Mouse (Mus musculus): ENCODE results near the gene Pcbd2. TPM values are rescaled to one million over a fixed set of nuclear protein-coding genes. Genes with fewer than 3 reads are reported as not detected.
"Not testable (repeated sequence)": the region's sequence is repeated elsewhere in the genome, so short reads cannot be mapped to it uniquely, and the experiment has no call there.

Pcbd2 gene
- polyA plus RNA-seq (2016; fragmentation: Nextera tagmentation; extraction: Ambion mirVana) = 30.4 and 34.3 TPM in 2 replicates

DNA sequence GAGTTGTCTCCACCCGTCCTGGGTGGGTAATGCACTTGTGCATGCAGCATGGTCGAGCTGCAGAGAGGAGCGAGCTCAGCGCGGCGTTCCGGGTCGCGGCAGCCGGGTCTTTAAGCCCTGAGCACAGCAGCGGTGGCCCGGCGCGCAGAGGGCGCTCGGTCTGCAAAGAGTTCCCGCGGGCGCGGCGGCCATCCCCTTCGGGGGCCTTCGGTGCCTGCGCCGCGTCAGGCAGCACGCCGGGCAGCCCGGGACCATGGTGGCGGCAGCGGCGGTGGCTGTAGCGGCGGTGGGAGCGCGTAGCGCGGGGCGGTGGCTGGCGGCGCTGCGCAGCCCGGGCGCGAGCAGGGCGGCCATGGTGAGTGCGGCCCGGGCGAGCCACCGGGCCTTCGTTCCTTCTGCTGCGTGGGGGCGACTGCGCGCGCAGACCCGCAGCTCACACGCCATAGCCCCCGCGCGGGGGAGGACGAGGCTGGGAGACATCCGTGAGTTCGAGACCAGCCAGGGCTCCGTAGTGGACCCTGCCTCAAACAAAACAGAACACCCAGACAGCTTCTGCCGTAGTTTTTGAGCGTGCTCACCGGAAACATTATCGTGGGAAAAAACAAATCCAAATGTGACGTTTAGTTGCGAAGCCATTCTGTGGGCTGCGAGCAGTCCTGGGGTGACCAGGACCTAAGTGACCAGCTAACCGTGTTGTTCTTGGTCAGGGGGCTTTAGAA, at the start of gene Pcbd2:
Gene Pcbd2, plus strand, starts transcription at position 249 of the 719 bp plus-strand sequence.
- peak; percentile 86 for DNase-seq (ENCODE audit: low spot score)
- H3K4me3 ChIP-seq = peak within 1 kb of the TSS; percentile 69
- no peaks in the 10 kb centered on the region for H3K9me3 ChIP-seq
- no peaks in the 10 kb centered on the region for H3K27me3 ChIP-seq (ENCODE audit: insufficient read depth, poor library complexity, severe bottlenecking)
- H3K4me1 ChIP-seq (replicated peaks) = peaks cover 5% of the 10 kb centered on the region; the same call in 1 of the 2 replicates
- peak within 1 kb of the TSS; percentile 95 for H3K27ac ChIP-seq
- WGBS = under 1% methylated on average over 73 of the region's 73 CpGs
- H3K36me3 ChIP-seq = peaks cover 35% of the 10 kb centered on the region

GRCm38 (mm10) chr13:55682201-55682600, 45.0 kb upstream of the Pcbd2 start:
- no peak overlapping the region for H3K4me3 ChIP-seq
- H3K9me3 ChIP-seq = no peaks in the 10 kb centered on the region
- no peak overlapping the region for H3K27ac ChIP-seq
- DNase-seq (ENCODE audit: low spot score) = no peak
- 92% methylated on average over 9 of the region's 9 CpGs for WGBS
- H3K36me3 ChIP-seq = peaks cover 61% of the 10 kb centered on the region
- H3K27me3 ChIP-seq (ENCODE audit: insufficient read depth, poor library complexity, severe bottlenecking) = no peaks in the 10 kb centered on the region
- H3K4me1 ChIP-seq (replicated peaks) = peaks cover 2% of the 10 kb centered on the region

DNA sequence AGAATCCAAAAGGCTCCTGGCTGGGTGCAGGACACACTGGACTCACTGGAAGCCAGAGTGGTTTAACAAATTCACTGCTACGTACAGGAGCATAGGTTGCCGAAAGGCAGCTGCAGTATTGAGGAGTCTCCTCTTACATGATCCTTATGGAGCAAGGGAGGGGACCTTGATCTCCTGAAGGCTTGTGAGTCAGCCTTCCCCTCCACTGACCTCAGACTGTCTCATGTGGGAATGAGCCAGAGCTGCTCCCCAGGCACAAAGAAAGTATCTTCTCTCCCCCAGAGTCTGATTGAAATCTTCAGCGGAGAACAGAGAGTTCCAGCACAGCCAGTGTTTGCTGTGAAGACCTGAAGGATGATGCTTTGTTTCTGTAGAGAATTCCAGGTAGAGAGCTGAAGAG, 43.6 kb upstream of the Pcbd2 start:
- WGBS = 92% methylated on average over 3 of the region's 3 CpGs
- DNase-seq (ENCODE audit: low spot score) = no peak
- peaks cover 47% of the 10 kb centered on the region for H3K36me3 ChIP-seq

GRCm38 (mm10) chr13:55686107-55686633, 41.0 kb upstream of the Pcbd2 start:
- no peaks in the 10 kb centered on the region for H3K9me3 ChIP-seq
- H3K4me3 ChIP-seq = no peak overlapping the region
- peaks cover 21% of the 10 kb centered on the region for H3K36me3 ChIP-seq
- 70% methylated on average over 9 of the region's 9 CpGs for WGBS
- H3K4me1 ChIP-seq (replicated peaks) = peaks cover 16% of the 10 kb centered on the region
- peak; percentile 13 for DNase-seq (ENCODE audit: low spot score)
- 0 out of 2 replicates have a peak overlapping the region, but pooled peaks have one; percentile 3 for H3K27ac ChIP-seq
- H3K27me3 ChIP-seq (ENCODE audit: insufficient read depth, poor library complexity, severe bottlenecking) = no peaks in the 10 kb centered on the region

More for the DNA sequence above, 43.6 kb upstream of the Pcbd2 start:
- H3K27ac ChIP-seq = no peak overlapping the region
- no peak overlapping the region for H3K4me3 ChIP-seq
- H3K4me1 ChIP-seq (replicated peaks) = peaks cover 16% of the 10 kb centered on the region
- no peaks in the 10 kb centered on the region for H3K27me3 ChIP-seq (ENCODE audit: insufficient read depth, poor library complexity, severe bottlenecking)
- H3K9me3 ChIP-seq = no peaks in the 10 kb centered on the region

DNA sequence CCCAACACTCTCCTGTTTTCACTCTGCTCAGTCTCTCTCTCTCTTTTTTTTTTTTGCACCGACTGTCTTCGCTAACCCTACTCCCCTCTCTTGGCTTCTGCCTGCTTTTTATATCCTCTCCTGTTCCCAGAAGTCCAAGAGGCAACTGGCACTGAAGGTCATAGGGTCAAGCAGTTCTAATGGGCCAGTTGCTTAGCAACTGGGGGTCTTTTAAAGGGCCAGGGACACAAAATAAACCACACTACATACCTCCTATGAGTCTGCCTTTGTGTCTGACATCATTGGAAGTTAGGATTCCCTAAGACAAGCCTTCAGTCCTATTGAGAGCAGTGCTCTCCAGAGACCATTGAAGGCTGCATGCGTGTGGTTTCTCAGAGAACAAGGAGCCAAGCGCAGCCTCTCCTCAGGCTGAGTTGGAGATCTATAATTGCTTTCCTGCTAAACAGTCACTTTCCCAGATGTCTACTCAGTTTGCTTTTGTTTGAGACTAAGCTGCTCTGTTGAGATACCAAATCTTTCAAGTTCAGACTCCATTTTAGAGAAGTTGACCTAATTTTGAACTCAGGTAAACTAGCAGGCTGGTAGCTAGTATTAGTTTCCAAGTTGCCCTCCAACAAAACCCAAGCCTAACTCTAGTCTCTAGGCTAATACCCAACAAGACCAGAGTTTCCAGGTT, 39.1 kb upstream of the Pcbd2 start:
- Histone ChIP-seq H3K4me3 (no peak overlapping the region), H3K27me3 (ENCODE audit: insufficient read depth, poor library complexity, severe bottlenecking) (no peaks in the 10 kb centered on the region), H3K9me3 (no peaks in the 10 kb centered on the region), H3K27ac (peak overlapping the region; percentile 80), H3K4me1 (replicated peaks) (peaks cover 23% of the 10 kb centered on the region), H3K36me3 (0 out of 2 replicates have a peak, but pooled peaks cover 7% of the 10 kb centered on the region)
- peak; percentile 75 for DNase-seq (ENCODE audit: low spot score)
- WGBS = 17% methylated on average over 4 of the region's 4 CpGs

GRCm38 (mm10) chr13:55692535-55693242, 34.5 kb upstream of the Pcbd2 start, which contains the start of gene B230219D22Rik:
TSS of gene B230219D22Rik (plus strand) at chr13:55693124.
- DNase-seq (ENCODE audit: low spot score) = peak; percentile 93

DNA sequence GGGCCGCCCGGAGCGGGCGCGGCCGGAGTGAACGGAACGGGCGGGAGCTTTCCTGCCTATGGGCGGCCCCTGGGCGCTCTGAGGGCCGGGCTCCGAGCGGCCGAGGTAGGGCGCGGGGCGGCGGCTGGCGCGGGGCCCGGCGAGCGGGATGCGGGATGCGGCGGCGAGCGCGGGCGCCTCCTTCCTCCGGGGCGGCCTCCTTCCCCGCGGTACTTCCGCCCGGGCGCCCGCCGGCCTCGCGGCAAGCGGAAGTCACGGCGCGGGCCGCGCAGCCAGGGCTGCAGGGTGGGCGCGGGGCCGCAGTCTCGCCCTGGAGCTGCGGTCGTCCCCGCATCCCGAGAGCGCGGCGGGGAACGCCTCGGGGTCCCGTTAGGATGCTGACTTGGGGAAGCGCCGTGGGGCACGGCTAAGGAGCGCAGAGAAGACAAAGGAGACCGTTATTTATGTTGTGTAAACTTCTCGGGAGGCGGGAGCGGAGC, 33.9 kb upstream of the Pcbd2 start:
- no peak for DNase-seq (ENCODE audit: low spot score)

More at GRCm38 (mm10) chr13:55692535-55693242, 34.5 kb upstream of the Pcbd2 start, which contains the start of gene B230219D22Rik:
- Histone ChIP-seq H3K36me3 (peaks cover 21% of the 10 kb centered on the region; the same call in 1 of the 2 replicates), H3K9me3 (no peaks in the 10 kb centered on the region), H3K4me1 (replicated peaks) (peaks cover 33% of the 10 kb centered on the region), H3K4me3 (peak within 1 kb of the TSS; percentile 97), H3K27me3 (ENCODE audit: insufficient read depth, poor library complexity, severe bottlenecking) (no peaks in the 10 kb centered on the region), H3K27ac (peak within 1 kb of the TSS; percentile 100)
- 2% methylated on average over 51 of the region's 51 CpGs for WGBS

DNA sequence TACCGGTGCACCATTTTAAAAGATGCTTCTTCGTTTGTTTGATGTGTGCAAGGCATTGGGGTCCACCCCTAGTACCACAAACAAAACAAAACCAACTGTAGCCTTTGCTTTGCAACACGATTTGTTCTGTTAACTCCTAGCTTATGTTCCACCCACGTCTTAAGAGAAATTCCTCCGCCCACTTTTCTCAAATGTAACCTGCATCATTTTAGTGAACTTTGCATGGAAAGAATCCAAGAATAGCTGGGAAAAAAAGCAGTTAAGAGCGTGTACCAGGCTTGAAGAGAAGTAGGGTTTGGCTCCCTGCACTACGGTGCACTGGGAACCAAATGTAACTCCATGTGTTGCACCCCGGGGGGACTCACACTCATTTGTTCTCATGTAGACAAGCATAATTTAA, 33.1 kb upstream of the Pcbd2 start:
- WGBS = 27% methylated on average over 8 of the region's 8 CpGs

More for the DNA sequence above, 33.9 kb upstream of the Pcbd2 start:
- WGBS = under 1% methylated on average over 68 of the region's 70 CpGs
- H3K27ac ChIP-seq = peak overlapping the region; percentile 100
- H3K27me3 ChIP-seq (ENCODE audit: insufficient read depth, poor library complexity, severe bottlenecking) = no peaks in the 10 kb centered on the region
- peaks cover 27% of the 10 kb centered on the region for H3K4me1 ChIP-seq (replicated peaks)
- H3K36me3 ChIP-seq = peaks cover 27% of the 10 kb centered on the region
- H3K4me3 ChIP-seq = peak overlapping the region; percentile 97
- H3K9me3 ChIP-seq = no peaks in the 10 kb centered on the region

DNA sequence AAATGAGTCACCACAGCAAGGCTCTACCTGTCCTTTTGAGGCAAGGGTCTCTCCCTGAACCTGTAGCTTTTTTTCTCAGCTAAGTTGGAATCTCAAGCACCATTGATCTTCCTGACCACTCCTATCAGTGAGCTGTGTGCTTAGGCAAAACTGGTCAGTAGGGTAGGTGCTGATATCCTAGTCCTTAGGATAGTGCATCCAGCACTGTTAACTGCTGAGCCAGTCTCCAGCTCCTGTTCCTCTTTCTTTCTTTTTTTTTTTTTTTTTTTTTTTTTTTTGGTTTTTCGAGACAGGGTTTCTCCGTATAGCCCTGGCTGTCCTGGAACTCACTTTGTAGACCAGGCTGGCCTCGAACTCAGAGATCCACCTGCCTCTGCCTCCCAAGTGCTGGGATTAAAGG, 31.2 kb upstream of the Pcbd2 start:
- Histone ChIP-seq H3K4me1 (replicated peaks) (peaks cover 25% of the 10 kb centered on the region), H3K36me3 (peaks cover 54% of the 10 kb centered on the region)
- H3K4me3 ChIP-seq; DNase-seq (ENCODE audit: low spot score); H3K27me3 ChIP-seq (ENCODE audit: insufficient read depth, poor library complexity, severe bottlenecking); H3K9me3 ChIP-seq; H3K27ac ChIP-seq: not testable (repeated sequence)
- WGBS = 94% methylated on average over 1 of the region's 3 CpGs

More for the DNA sequence above, 33.1 kb upstream of the Pcbd2 start:
- H3K9me3 ChIP-seq = no peaks in the 10 kb centered on the region
- H3K27ac ChIP-seq = peak overlapping the region; percentile 100
- no peaks in the 10 kb centered on the region for H3K27me3 ChIP-seq (ENCODE audit: insufficient read depth, poor library complexity, severe bottlenecking)
- H3K36me3 ChIP-seq = peaks cover 35% of the 10 kb centered on the region
- peak overlapping the region; percentile 97 for H3K4me3 ChIP-seq
- peaks cover 25% of the 10 kb centered on the region for H3K4me1 ChIP-seq (replicated peaks)
- DNase-seq (ENCODE audit: low spot score) = no peak

- Histone ChIP-seq H3K9me3 (peaks cover 8% of the 10 kb centered on the region; the same call in 1 of the 2 replicates), H3K27ac (no peak overlapping the region), H3K36me3 (peaks cover 77% of the 10 kb centered on the region), H3K4me3 (no peak overlapping the region), H3K4me1 (replicated peaks) (no peaks in the 10 kb centered on the region), H3K27me3 (ENCODE audit: insufficient read depth, poor library complexity, severe bottlenecking) (no peaks in the 10 kb centered on the region)
- DNase-seq (ENCODE audit: low spot score) = no peak
- WGBS = 89% methylated on average over 4 of the region's 4 CpGs
Observed at GRCm38 (mm10) chr13:55704301-55704700, 22.9 kb upstream of the Pcbd2 start.

DNA sequence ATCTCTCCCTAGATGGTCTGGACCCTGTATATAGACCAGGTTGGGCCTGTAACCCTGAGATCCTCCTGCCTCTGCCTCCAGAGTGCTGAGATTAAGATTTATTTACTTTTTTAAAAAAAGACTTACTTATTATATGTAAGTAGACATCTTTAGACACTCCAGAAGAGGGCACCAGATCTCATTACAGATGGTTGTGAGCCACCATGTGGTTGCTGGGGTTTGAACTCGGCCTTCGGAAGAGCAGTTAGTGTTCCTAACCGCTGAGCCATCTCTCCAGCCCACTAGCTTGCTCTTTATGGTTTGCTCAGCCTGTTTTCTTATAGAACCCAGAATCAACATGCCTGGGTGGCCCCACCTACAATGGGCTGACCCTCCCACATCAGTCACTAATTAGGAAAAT, 14.3 kb upstream of the Pcbd2 start:
- WGBS = 92% methylated on average over 3 of the region's 3 CpGs

DNA sequence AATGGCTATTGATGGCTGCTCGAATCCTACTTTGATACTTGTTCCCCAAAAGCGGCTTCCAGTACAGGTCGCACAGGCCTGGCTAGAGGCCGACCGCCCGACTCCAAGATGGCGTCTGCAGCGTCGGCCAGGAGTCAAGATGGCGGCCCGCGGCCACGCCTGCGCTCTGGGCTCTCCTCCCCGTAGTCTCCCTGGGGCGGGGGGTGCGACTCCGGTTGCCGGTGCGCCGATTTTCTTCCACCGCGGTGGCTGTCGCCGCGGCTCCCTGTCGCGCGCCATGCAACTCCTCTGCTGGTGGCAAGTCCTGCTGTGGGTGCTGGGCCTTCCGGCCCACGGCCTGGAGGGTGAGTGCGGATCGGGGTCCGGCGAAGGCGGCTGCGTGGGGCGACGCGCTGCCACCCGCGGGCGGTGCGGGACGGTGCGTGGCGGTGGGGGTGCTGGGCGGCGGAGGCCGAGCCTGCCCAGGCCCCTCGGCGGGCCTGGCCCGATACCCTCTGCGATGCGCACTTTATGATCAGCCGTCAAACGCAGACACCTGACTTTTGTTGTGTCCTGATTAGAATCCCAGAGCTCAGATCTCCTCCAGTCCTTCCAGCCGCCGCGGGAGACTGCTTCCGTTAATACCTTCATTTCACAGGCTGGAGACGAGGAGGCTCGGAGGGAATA, 12.5 kb upstream of the Pcbd2 start, which contains the start of gene Txndc15:
Gene Txndc15, plus strand, starts transcription at position 150 of the 666 bp plus-strand sequence.
- Histone ChIP-seq H3K27me3 (ENCODE audit: insufficient read depth, poor library complexity, severe bottlenecking) (no peaks in the 10 kb centered on the region), H3K36me3 (peaks cover 22% of the 10 kb centered on the region), H3K4me3 (peak within 1 kb of the TSS; percentile 87), H3K9me3 (no peaks in the 10 kb centered on the region), H3K4me1 (replicated peaks) (peaks cover 11% of the 10 kb centered on the region), H3K27ac (peak within 1 kb of the TSS; percentile 97)
- WGBS = under 1% methylated on average over 63 of the region's 63 CpGs
- DNase-seq (ENCODE audit: low spot score) = peak; percentile 87

More for the DNA sequence above, 14.3 kb upstream of the Pcbd2 start:
- DNase-seq (ENCODE audit: low spot score) = no peak
- Histone ChIP-seq H3K27me3 (ENCODE audit: insufficient read depth, poor library complexity, severe bottlenecking) (no peaks in the 10 kb centered on the region), H3K4me1 (replicated peaks) (peaks cover 11% of the 10 kb centered on the region), H3K36me3 (peaks cover 4% of the 10 kb centered on the region), H3K27ac (no peak overlapping the region), H3K9me3 (no peaks in the 10 kb centered on the region), H3K4me3 (no peak overlapping the region)

All from hindbrain, embryonic 10.5 days (tissue).